Mouse (Mus musculus) MEL (cell line): ENCODE measurements around the gene Lrrfip1. TPM values are rescaled to one million over a fixed set of nuclear protein-coding genes. Genes with fewer than 3 reads are reported as not detected.

Source experiments
- DNase-seq: peaks from one replicate; pipeline ENCODE4 v3.0.0; 2011; ENCODE audit warnings: low read depth, low spot score
- H3K27ac ChIP-seq: 2 replicates; pipeline ENCODE4 v1.5.1; 2012; ENCODE audit warnings: low read depth, mild to moderate bottlenecking, control low read depth, low read length, moderate library complexity; ENCODE audit not compliant: control insufficient read depth
- H3K27me3 ChIP-seq, 2 experiments: fragments of 150-350 bp in 1 of 2; sonication (generic) in 1 of 2; 2 replicates each; pipeline ENCODE4 v1.6.1; 2012; ENCODE audit warnings: low read length in 2 of 2, mild to moderate bottlenecking in 2 of 2, improper control_type of control experiment in 1 of 2, moderate library complexity in 1 of 2; ENCODE audit not compliant: insufficient read depth in 2 of 2, control insufficient read depth in 1 of 2
- H3K36me3 ChIP-seq, 2 experiments: 2 replicates each; pipeline ENCODE4 v1.6.1; 2012 to 2014; ENCODE audit warnings: low read length in 2 of 2, improper control_type of control experiment in 1 of 2, inconsistent platforms in 1 of 2, mild to moderate bottlenecking in 1 of 2; ENCODE audit not compliant: insufficient read depth in 2 of 2, control insufficient read depth in 1 of 2
- H3K4me1 ChIP-seq, 2 experiments: fragments of 150-350 bp in 1 of 2; sonication (generic) in 1 of 2; 2 replicates each; pipeline ENCODE4 v1.6.1; 2012; ENCODE audit warnings: low read length in 2 of 2, improper control_type of control experiment in 1 of 2, mild to moderate bottlenecking in 1 of 2; ENCODE audit not compliant: insufficient read depth in 2 of 2, control insufficient read depth in 1 of 2
- H3K4me3 ChIP-seq, 2 experiments: fragments of 150-350 bp in 1 of 2; sonication (generic) in 1 of 2; 2 replicates each; pipeline ENCODE4 v1.5.1; 2012; ENCODE audit warnings: low read depth in 2 of 2, low read length in 2 of 2, mild to moderate bottlenecking in 2 of 2, moderate library complexity in 2 of 2, control low read depth in 1 of 2, improper control_type of control experiment in 1 of 2; ENCODE audit not compliant: control insufficient read depth in 1 of 2, insufficient read depth in 1 of 2
- H3K79me2 ChIP-seq: 2 replicates; pipeline ENCODE4 v1.6.1; 2012; ENCODE audit warnings: mild to moderate bottlenecking, low read length, moderate library complexity; ENCODE audit not compliant: control insufficient read depth, poor library complexity, insufficient read depth
- H3K9ac ChIP-seq: 2 replicates; pipeline ENCODE4 v1.6.1; 2012; ENCODE audit warnings: low read depth, mild to moderate bottlenecking, control low read depth, low read length, moderate library complexity; ENCODE audit not compliant: control insufficient read depth, poor library complexity, severe bottlenecking
- H3K9me3 ChIP-seq: fragments of 150-350 bp; sonication (generic); replicated peaks from 2 replicates; pipeline ENCODE4 v1.6.1; 2012; ENCODE audit warnings: mild to moderate bottlenecking, low read length, improper control_type of control experiment, moderate library complexity; ENCODE audit not compliant: insufficient read depth
- CHD1 ChIP-seq: IDR thresholded peaks from 2 replicates; pipeline ENCODE4 v1.6.1; 2012; ENCODE audit warnings: low read depth, mild to moderate bottlenecking, inconsistent platforms, low read length, improper control_type of control experiment
- CTCF ChIP-seq, 3 experiments: IDR thresholded peaks in 2 of 3; conservative IDR thresholded peaks in 1 of 3; 2 replicates each; pipeline ENCODE4 v1.5.1; 2011 to 2012; ENCODE audit warnings: low read length in 3 of 3, low read depth in 2 of 3, mild to moderate bottlenecking in 2 of 3, improper control_type of control experiment in 1 of 3, inconsistent platforms in 1 of 3, mixed read lengths in 1 of 3, moderate library complexity in 1 of 3; ENCODE audit not compliant: control insufficient read depth in 1 of 3, insufficient read depth in 1 of 3, poor library complexity in 1 of 3, severe bottlenecking in 1 of 3
- ELF1 ChIP-seq: IDR thresholded peaks from 2 replicates; pipeline ENCODE4 v1.6.1; 2014; ENCODE audit warnings: low read depth, mild to moderate bottlenecking, inconsistent platforms, low read length, improper control_type of control experiment, moderate library complexity
- EP300 ChIP-seq, 2 experiments: IDR thresholded peaks; 2 replicates each; pipeline ENCODE4 v1.6.1; 2011; ENCODE audit warnings: improper control_type of control experiment in 2 of 2, low read length in 2 of 2, low read depth in 1 of 2, mild to moderate bottlenecking in 1 of 2
- ETS1 ChIP-seq: IDR thresholded peaks from 2 replicates; pipeline ENCODE4 v1.6.1; 2012; ENCODE audit warnings: low read depth, mild to moderate bottlenecking, inconsistent platforms, low read length, improper control_type of control experiment, moderate library complexity
- GABPA ChIP-seq: IDR thresholded peaks from 2 replicates; pipeline ENCODE4 v1.6.1; 2012; ENCODE audit warnings: low read depth, mild to moderate bottlenecking, inconsistent platforms, low read length, improper control_type of control experiment, moderate library complexity
- GATA1 ChIP-seq: IDR thresholded peaks from 2 replicates; pipeline ENCODE4 v1.6.1; 2011; ENCODE audit warnings: low read depth, low read length, improper control_type of control experiment
- HCFC1 ChIP-seq: IDR thresholded peaks from 2 replicates; pipeline ENCODE4 v1.6.1; 2012; ENCODE audit warnings: low read depth, mild to moderate bottlenecking, inconsistent platforms, low read length, improper control_type of control experiment, moderate library complexity
- JUND ChIP-seq: IDR thresholded peaks from 2 replicates; pipeline ENCODE4 v1.6.1; 2011; ENCODE audit warnings: low read depth, mild to moderate bottlenecking, improper control_type of control experiment, low read length
- MAFK ChIP-seq: IDR thresholded peaks from 2 replicates; pipeline ENCODE4 v1.6.1; 2011; ENCODE audit warnings: low read depth, mild to moderate bottlenecking, low read length, improper control_type of control experiment, borderline replicate concordance
- MAX ChIP-seq: IDR thresholded peaks from 2 replicates; pipeline ENCODE4 v1.6.1; 2011; ENCODE audit warnings: low read length, improper control_type of control experiment
- MEF2A ChIP-seq: IDR thresholded peaks from 2 replicates; pipeline ENCODE4 v1.6.1; 2014; ENCODE audit warnings: low read depth, mild to moderate bottlenecking, inconsistent platforms, low read length, improper control_type of control experiment; ENCODE audit not compliant: poor library complexity, insufficient replicate concordance, severe bottlenecking; ENCODE audit errors: extremely low read depth
- MXI1 ChIP-seq: IDR thresholded peaks from 2 replicates; pipeline ENCODE4 v1.6.1; 2011; ENCODE audit warnings: mild to moderate bottlenecking, low read depth, low read length, improper control_type of control experiment
- POLR2AphosphoS2 ChIP-seq: IDR thresholded peaks from 2 replicates; pipeline ENCODE4 v1.6.1; 2011; ENCODE audit warnings: low read length, improper control_type of control experiment
- POLR2AphosphoS5 ChIP-seq: IDR thresholded peaks from 2 replicates; pipeline ENCODE4 v1.6.1; 2012; ENCODE audit warnings: low read depth, borderline replicate concordance, mild to moderate bottlenecking, inconsistent platforms, low read length, moderate library complexity, mixed read lengths
- RAD21 ChIP-seq: IDR thresholded peaks from 2 replicates; pipeline ENCODE4 v1.6.1; 2011; ENCODE audit warnings: mild to moderate bottlenecking, low read depth, low read length, improper control_type of control experiment
- RCOR1 ChIP-seq: IDR thresholded peaks from 2 replicates; pipeline ENCODE4 v1.6.1; 2012; ENCODE audit warnings: low read depth, mild to moderate bottlenecking, inconsistent platforms, low read length, improper control_type of control experiment
- SMC3 ChIP-seq: IDR thresholded peaks from 2 replicates; pipeline ENCODE4 v1.6.1; 2011; ENCODE audit warnings: low read depth, low read length, improper control_type of control experiment
- TBP ChIP-seq: IDR thresholded peaks from 2 replicates; pipeline ENCODE4 v1.8.0; 2011; ENCODE audit warnings: low read depth, low read length, improper control_type of control experiment
- UBTF ChIP-seq: IDR thresholded peaks from 2 replicates; pipeline ENCODE4 v1.6.1; 2012; ENCODE audit warnings: low read depth, mild to moderate bottlenecking, inconsistent platforms, low read length, improper control_type of control experiment, moderate library complexity, borderline replicate concordance; ENCODE audit not compliant: insufficient read depth
- USF1 ChIP-seq: IDR thresholded peaks from 2 replicates; pipeline ENCODE4 v1.6.1; 2014; ENCODE audit warnings: low read depth, mild to moderate bottlenecking, inconsistent platforms, low read length, improper control_type of control experiment, moderate library complexity
- USF2 ChIP-seq, 2 experiments: IDR thresholded peaks; 2 replicates each; pipeline ENCODE4 v1.6.1; 2011 to 2012; ENCODE audit warnings: improper control_type of control experiment in 2 of 2, low read length in 2 of 2, borderline replicate concordance in 1 of 2, inconsistent platforms in 1 of 2, low read depth in 1 of 2, mild to moderate bottlenecking in 1 of 2; ENCODE audit not compliant: insufficient read depth in 1 of 2
- ZKSCAN1 ChIP-seq: IDR thresholded peaks from 2 replicates; pipeline ENCODE4 v1.6.1; 2012; ENCODE audit warnings: low read depth, mild to moderate bottlenecking, inconsistent platforms, low read length, improper control_type of control experiment, moderate library complexity
- ZMIZ1 ChIP-seq: IDR thresholded peaks from 2 replicates; pipeline ENCODE4 v1.6.1; 2012; ENCODE audit warnings: low read depth, mild to moderate bottlenecking, inconsistent platforms, low read length, improper control_type of control experiment, moderate library complexity
- ZNF384 ChIP-seq: IDR thresholded peaks from 2 replicates; pipeline ENCODE4 v1.6.1; 2012; ENCODE audit warnings: low read depth, mild to moderate bottlenecking, inconsistent platforms, low read length, improper control_type of control experiment
- polyA plus RNA-seq, 2 experiments: library from polyadenylated mRNA; stranded (reverse) in 1 of 2; unstranded in 1 of 2; fragments of >175 nt in 1 of 2; fragments of >200 nt in 1 of 2; gene quantifications; 2 replicates each; pipeline versions ENCODE4 v1.2.1 to v1.2.4; 2012; ENCODE audit warnings: low replicate concordance in 2 of 2, low read depth in 1 of 2; ENCODE audit not compliant: insufficient read length in 2 of 2, insufficient read depth in 1 of 2, missing spikeins in 1 of 2
- total RNA-seq: library from RNA; depleted of rRNA; stranded (reverse); fragments of 300-350 nt; gene quantifications from 2 replicates; pipeline ENCODE4 v1.2.3, GENCODE M21; 2012

Gene Lrrfip1
- total and polyA plus RNA-seq, 3 experiments, result 12.9 to 15.4 TPM; not detected in 1

GRCm38 (mm10) chr1:91010716-91011115, 12.2 kb downstream of the Lrrfip1 start:
- H3K4me1 ChIP-seq, result no peaks in the 10 kb centered on the region
- no peaks in the 10 kb centered on the region for H3K27me3 ChIP-seq

GRCm38 (mm10) chr1:91011336-91011735, 12.8 kb downstream of the Lrrfip1 start:
- Histone ChIP-seq H3K9ac (no peak overlapping the region), H3K4me3 (no peak overlapping the region)
- no peak for TF ChIP-seq MAFK
- TF ChIP-seq SMC3, result no peak
- TF ChIP-seq RCOR1, result no peak
- no peak for TF ChIP-seq TBP
- no peak for TF ChIP-seq MAX
- no peak for TF ChIP-seq ZKSCAN1
- TF ChIP-seq, all 39 proteins: peak for 0
- Histone ChIP-seq H3K27ac (no peak overlapping the region), H3K79me2 (no peaks in the 10 kb centered on the region), H3K4me1 (no peaks in the 10 kb centered on the region), H3K36me3 (no peaks in the 10 kb centered on the region), H3K9me3 (no peaks in the 10 kb centered on the region), H3K27me3 (no peaks in the 10 kb centered on the region)
- DNase-seq, result no peak

More at GRCm38 (mm10) chr1:91010716-91011115, 12.2 kb downstream of the Lrrfip1 start:
- H3K36me3 ChIP-seq, result no peaks in the 10 kb centered on the region
- no peaks in the 10 kb centered on the region for H3K9me3 ChIP-seq
- no peaks in the 10 kb centered on the region for H3K79me2 ChIP-seq
- DNase-seq, result no peak
- no peak overlapping the region for H3K9ac ChIP-seq
- H3K4me3 ChIP-seq, result no peak overlapping the region
- H3K27ac ChIP-seq, result no peak overlapping the region
- TF ChIP-seq RAD21 (no peak), ZMIZ1 (no peak), TBP (no peak), ZNF384 (no peak), GABPA (no peak), USF1 (no peak), CHD1 (no peak), ETS1 (no peak), USF2 (IDR thresholded peaks at IDR 0.05; ENCODE audit: borderline replicate concordance in 1 of 2, insufficient read depth in 1 of 2, low read depth in 1 of 2, low read length in 2 of 2) (no peak), MXI1 (no peak), CTCF (IDR thresholded peaks at IDR 0.05 in 2 of 3, conservative IDR thresholded peaks at IDR 0.05 in 1 of 3; ENCODE audit: control insufficient read depth in 1 of 3, insufficient read depth in 1 of 3, low read depth in 2 of 3, low read length in 3 of 3, poor library complexity in 1 of 3, severe bottlenecking in 1 of 3) (no peak)

GRCm38 (mm10) chr1:91013803-91014202, 15.3 kb downstream of the Lrrfip1 start:
- no peak overlapping the region for H3K9ac ChIP-seq
- H3K4me3 ChIP-seq, result no peak overlapping the region
- no peaks in the 10 kb centered on the region for H3K27me3 ChIP-seq
- no peaks in the 10 kb centered on the region for H3K36me3 ChIP-seq
- H3K79me2 ChIP-seq, result no peaks in the 10 kb centered on the region
- H3K4me1 ChIP-seq, result no peaks in the 10 kb centered on the region
- no peak overlapping the region for H3K27ac ChIP-seq
- no peaks in the 10 kb centered on the region for H3K9me3 ChIP-seq
- DNase-seq, result no peak
- TF ChIP-seq EP300 (IDR thresholded peaks at IDR 0.05; ENCODE audit: low read depth in 1 of 2, low read length in 2 of 2), result no peak
- no peak for TF ChIP-seq ZMIZ1
- TF ChIP-seq USF2 (IDR thresholded peaks at IDR 0.05; ENCODE audit: borderline replicate concordance in 1 of 2, insufficient read depth in 1 of 2, low read depth in 1 of 2, low read length in 2 of 2), result no peak
- no peak for TF ChIP-seq UBTF
- no peak for TF ChIP-seq GABPA
- no peak for TF ChIP-seq ELF1
- TF ChIP-seq MEF2A, result no peak
- TF ChIP-seq MAFK, result no peak
- TF ChIP-seq MAX, result no peak
- no peak for TF ChIP-seq GATA1
- no peak for TF ChIP-seq JUND
- TF ChIP-seq POLR2AphosphoS2, result no peak
- TF ChIP-seq POLR2AphosphoS5, result no peak
- no peak for TF ChIP-seq HCFC1
- TF ChIP-seq ZNF384, result no peak
- no peak for TF ChIP-seq CTCF (IDR thresholded peaks at IDR 0.05 in 2 of 3, conservative IDR thresholded peaks at IDR 0.05 in 1 of 3; ENCODE audit: control insufficient read depth in 1 of 3, insufficient read depth in 1 of 3, low read depth in 2 of 3, low read length in 3 of 3, poor library complexity in 1 of 3, severe bottlenecking in 1 of 3)
